Mouse (Mus musculus) neutrophil, adult 5-6 weeks (primary cell): ENCODE results near the gene Ppp2r5b. TPM values are rescaled to one million over a fixed set of nuclear protein-coding genes. Genes with fewer than 3 reads are reported as not detected.

Source experiments
- ATAC-seq: fragments of 151-379, 151-347 bp; 2 replicates; pipeline ENCODE4 v1.8.0; 2017; ENCODE audit warnings: mild to moderate bottlenecking, moderate TSS enrichment; ENCODE audit not compliant: insufficient number of reproducible peaks, poor library complexity, low FRiP score, severe bottlenecking; ENCODE audit errors: extremely low read depth
- total RNA-seq: library from RNA; stranded (forward); fragments of 200-1000 nt; gene quantifications from 2 replicates; pipeline ENCODE4 v1.2.3, GENCODE M21; 2017

Gene Ppp2r5b
- total RNA-seq, 1 experiment from 2014 or later, result 21.8 TPM

DNA sequence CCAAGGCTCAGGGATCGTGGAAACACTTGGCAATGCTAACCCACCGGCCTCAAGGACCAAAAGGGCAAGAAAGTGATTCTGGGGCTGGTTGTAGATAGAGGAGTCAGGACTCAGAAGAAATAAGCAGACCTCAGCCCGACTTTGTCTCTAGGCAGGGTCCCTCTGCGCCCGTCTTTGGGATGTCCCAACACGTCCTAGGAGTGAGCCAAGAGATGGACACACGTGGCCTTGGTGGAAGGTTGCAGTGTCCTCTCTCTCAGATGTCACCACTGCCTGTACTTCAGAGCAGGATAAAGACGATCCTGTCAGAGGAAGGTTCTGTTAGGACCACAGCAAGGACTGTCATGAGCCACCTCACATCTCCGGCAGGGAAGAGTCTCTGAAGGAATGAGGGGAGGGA, 35.0 kb upstream of the Ppp2r5b start:
- no peak for ATAC-seq

DNA sequence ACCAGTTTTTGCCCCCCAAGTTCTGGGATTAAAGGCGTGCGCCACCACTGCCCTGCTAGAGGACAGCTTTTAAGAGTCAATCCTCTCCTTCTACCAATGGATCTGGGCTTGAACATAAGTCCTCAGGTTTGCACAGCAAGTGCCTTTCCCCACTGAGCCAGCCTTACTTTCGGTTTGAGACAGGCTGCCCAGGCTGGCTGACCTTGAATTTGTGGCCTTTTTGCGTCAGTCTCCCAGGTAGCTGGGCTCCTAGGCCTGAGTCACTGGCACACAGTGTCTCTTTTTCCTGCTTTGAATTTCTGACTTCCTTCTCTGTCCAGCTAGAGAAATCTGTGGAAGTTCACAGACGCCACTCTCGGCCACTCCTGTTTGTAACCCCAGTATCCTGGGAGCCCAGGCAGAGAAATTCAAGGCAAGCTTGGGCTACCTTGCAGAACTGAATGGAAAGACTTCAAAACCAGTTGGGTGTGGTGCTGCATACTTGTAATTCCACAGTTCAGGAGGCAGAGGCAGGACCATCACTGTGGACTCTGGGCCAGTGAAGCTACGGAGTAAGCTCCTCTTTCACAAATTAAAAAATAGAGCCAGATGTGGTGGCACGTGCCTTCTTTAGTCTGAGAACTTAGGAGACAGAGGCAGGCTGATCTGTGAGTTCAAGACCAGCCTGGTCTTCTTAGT, 34.3 kb upstream of the Ppp2r5b start:
- ATAC-seq, result no peak

DNA sequence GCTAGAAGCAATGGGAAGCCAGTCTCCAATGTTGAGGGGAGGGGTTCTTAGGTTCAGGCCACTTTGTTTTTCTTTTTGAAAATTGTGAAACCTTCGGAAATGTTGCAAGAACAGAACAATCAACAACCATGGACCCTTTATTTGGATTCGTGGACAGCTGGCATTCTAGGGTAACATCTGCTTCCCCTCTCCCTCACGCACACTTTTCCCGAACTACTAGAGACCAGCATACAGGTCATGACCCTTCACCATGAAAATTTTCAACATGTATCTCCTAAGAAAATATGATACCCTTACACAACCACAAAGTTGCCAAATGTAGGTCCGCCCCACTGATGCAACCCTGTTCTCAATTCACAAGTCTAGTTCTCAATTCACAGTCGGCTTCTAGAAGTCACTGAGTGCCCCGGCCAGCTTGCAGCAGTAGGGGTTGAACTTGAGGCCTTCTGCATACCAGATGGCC, 33.0 kb upstream of the Ppp2r5b start:
- peak; percentile 35 for ATAC-seq

DNA sequence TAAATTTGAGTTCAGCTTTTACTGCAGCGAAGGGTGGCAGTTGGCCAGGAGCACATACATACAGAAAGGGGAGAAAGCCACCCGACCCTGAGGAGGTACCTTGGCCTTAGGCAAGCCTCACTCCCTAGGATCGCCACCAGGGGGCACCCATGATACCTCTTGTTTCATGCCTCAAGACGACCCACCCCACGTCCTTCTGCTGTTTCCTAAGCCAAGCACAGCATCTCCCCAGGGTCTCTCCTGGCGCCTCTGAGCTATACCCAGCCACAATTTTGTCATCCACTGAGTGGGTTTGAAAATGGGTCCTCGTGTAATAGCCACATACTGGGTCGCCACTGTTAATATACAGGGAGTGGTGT, 32.5 kb upstream of the Ppp2r5b start:
- peak; percentile 85 for ATAC-seq

DNA sequence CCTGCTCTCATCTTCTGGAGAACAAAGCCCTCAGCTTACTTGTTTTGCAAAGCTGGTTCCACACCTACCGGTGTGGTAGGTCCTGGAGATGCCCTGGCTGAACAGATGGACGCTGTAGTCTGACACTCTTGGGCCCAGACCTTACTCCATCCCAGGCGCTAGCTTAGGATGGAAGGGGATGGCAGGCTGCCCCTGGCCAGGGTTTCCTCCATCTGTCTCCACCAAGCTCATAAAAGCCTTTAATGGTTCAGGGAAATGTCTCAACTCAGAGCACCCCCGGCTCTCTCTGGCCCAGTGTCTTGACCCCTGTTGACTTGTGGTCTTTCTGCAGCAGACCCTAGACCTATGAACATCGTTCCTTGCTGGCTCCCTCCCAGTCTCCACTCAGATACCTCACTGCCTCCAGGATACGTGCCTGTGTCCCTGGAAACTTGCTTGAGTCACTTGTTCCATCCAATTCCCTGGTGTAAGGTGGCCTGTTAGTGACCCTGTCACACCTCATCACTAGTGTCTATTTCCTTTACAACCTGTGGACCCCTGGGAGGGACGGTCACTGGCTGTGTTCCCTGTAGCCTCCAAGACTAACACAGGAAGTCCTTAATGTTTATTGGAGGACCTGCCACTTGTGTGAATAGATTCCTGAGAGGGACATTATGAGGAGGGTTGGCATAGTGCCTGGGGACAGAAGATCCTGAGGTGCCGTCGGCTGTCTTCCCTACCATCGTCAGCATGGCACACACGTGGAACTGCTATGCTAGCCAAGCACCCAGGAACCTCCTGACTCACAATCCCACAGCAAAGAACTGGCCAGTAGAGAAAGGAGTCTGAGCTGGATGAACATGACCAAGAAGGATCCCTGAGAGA, 31.9 kb upstream of the Ppp2r5b start:
- no peak for ATAC-seq

DNA sequence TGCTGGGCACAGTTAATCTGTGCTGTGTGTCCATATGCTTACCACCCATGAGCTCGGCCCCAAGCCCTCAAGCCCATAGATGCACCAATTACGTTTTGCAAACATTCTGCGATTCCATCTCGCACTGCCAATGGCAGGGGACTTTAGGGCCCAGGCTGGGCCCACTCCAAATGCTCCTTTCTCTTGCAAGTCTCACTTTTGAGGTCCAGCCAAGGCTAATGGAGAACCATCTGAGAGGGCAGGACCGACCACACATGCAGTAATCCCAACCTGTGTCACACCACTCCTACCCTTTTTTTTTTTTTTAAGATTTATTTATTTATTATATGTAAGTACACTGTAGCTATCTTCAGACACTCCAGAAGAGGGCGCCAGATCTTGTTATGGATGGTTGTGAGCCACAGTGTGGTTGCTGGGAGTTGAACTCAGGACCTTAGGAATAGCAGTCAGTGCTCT, 30.1 kb upstream of the Ppp2r5b start:
- no peak for ATAC-seq

DNA sequence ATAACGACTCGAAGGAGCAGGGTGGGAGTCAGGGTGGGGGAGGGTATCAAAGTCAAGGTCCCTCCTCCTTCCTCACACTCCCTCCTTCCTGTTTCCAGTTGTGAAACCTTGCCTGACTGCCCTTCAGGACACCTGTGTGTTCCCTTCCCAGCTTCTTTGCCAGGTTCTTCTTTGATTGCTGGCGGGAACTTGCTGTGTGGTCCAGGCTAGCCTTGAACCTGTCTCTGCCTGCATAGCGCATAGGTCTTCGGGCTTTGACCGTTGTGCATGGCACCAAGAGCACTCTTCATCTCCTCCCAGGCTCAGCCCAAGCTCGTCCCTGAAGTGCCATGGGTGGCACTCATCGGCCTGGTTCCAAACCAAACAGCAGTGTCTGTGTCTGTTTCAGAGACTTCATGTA, 29.3 kb upstream of the Ppp2r5b start:
- ATAC-seq, result no peak

DNA sequence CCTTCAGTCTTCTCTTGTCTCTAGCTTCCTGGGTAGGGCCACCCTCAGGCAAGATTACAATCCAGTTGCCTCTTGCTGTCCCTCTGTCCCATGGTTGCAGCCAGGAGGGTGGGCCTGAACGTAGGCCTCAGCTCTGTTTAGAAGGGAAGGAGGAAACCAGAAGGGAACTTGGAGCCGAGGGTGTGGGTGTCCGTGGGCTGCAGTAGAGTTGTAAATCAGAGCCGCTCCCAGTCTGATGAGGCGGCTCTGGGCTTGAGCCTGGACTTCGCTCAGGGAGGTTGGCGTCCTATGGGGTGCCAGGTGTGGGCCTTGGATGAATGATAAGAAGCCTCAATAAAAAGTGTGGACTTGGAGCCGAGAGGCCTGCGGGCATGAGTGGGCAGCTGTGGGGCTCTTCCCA, 28.5 kb upstream of the Ppp2r5b start:
- ATAC-seq, result no peak

DNA sequence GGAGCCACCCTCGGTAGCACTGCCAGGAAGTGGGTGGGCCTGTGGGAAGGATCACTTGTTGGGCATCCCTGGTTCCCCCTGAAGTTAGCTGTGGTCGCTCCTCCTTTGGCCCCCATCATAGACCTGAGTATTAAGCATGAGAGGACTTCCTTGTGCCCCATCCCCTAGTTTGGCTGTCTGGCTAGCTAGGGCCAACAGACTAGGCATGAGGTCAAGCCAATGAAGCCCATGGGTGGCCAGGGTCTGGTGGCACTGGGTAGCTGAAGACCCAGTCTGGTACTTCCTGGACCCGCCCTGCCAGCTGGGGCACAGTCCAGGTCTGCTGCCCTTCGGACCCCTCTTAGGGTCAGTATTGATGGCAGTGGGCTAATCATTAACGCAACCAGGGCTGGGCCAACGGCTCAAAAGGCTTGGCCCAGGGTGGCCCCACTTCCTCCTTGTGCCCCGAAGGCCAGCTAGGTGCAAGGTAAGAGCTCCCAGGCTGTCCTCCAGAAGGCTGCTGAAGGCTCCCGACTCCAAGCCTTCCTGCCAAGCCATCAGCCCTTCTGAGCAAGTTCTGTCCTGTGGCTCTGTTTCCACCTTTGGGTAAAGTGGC, 27.3 kb upstream of the Ppp2r5b start:
- no peak for ATAC-seq

DNA sequence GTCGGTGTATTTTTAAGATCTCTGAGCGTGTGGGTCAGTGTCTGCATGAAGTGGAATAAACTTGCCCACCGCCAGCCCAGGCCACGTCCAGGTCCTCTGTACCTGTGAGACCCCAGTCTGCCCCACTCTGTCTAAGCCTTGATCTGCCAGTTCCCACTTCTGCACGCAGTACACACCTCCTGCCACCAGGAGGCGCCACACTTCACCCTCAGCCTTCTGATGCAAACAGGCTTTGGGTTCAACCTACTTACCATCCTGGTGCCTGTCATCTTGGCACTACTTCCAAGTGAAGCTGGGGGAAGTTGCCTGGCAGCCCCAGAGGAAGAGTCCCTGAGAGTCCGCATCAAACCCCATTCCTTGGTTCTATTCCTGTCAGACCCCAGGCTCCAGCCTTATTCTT, 26.6 kb upstream of the Ppp2r5b start:
- ATAC-seq, result peak; percentile 69

DNA sequence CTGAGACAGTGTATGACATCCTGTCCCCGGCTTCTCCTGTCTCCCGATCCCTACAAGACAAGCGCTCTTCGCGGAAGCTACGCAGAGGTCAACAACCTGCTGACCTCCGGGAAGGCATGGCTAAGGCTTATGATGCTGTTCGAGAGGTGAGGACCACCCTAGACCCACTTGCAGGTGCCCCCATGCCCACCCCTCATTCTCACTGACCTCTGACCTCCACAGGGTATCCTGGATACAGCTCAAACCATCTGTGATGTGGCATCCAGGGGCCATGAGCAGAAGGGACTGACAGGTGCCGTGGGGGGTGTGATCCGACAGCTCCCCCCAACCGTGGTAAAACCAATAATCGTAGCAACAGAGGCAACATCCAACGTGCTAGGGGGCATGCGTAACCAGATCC, 25.7 kb upstream of the Ppp2r5b start:
- ATAC-seq, result no peak

DNA sequence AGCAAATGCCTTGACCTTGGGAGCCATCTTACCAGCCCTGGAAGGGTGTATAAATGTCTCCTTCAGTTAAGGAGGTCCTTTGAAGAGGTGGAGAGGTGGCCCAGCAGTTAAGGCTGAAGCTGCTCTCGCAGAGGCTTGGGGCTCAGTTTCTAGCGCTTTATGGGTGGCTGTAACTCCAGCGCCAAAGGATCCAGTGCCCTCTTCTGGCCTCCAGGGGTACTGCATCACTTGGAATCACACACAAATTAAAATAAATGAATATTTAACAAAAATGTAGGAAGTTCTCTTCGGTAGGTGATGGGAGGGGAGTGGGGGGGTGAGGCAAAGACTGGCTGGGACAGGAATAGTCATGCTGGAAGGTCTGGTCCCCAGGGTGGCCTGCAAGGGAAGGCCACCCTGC, 25.3 kb upstream of the Ppp2r5b start:
- ATAC-seq, result no peak

DNA sequence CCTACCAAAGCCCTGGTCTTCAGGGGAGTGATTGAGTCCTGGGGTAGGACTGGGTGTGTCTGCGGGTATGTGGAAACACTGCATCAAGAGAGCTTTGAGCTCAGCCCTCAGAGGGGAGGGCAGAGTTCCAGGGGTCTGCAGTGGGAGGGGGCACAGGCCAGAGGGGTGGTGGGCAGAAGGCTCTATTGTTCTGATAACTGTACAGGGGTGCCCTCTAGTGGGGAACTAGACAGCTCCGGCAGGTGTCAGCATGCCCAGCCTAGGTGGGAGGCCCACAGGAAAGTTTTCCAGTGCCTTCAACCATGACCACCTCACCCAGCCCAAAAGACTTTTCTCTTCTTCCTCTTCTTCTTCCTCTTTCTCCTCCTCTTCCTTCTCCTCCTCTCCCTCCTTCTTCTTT, 24.8 kb upstream of the Ppp2r5b start:
- no peak for ATAC-seq

DNA sequence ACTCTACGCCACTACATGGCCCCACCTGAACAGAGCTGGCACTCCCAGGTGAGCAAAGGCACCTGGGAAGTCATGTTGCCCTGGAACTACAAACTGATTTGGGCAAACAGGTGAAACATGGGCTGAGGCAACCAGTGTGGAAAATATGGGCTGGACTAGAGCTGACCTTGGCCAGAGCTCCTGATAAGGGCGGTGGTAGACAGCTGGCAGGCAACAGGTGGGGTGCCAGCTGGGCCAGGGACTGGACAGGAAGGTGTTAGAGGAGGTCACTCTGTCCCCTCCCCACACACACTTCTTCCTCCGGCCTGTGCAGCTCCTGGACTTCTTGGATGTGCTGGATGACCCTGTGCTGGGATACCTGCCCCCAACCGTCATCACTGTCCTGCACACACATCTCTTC, 17.3 kb upstream of the Ppp2r5b start:
- ATAC-seq, result no peak

DNA sequence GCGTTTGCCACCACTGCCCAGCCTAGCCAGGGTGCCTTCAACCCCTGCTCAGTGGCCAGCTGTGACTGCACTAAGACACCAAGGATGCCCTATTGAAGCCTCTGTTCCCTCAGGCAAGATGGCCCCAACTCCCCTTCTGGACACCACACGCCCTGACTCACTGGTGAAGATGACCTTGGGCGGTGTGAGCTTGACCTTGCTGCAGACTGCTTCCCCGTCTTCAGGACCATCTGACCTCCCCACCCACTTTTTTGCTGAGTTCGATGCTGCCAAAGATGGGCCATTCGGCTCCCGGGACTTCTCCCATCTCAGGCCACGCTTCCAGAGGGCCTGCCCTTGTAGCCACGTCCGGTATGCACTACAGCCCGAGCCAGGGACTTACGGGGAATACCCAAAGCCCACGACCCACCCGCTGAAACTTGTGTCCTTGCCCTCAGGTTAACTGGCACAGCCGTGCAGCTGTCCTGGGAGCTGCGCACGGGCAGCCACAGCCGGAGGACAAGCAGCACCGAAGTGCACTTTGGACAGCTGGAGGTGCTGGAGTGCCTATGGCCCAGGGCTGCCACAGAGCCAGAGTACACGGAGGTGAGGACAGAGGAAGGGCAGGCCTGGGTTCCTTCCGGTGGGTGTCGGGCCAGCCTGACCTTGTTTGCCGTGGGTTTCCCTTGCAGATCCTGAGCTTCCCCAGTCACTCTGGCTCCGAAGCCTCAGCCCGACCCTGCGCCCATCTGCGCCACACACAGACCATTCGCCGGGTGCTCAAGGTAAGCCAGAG, 12.0 kb upstream of the Ppp2r5b start:
- ATAC-seq, result no peak

DNA sequence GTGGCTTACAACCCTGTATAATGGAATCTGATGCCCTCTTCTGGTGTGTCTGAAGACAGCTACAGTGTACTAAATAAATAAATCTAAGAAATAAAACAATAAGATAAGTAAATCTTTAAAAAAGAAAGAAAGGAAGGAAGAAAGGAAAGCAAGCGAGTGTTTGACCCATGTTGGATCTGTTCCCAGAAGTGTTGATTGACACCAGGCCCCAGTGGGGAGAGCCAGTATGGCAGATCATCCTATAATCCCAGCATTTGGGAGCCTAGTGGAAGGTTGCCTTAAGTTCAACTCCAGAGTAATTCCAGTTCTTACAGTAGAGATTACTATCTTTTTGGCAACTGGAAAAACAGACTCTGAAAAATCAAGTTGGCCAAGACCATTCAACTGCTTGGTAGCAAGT, 10.1 kb upstream of the Ppp2r5b start:
- ATAC-seq, result no peak

DNA sequence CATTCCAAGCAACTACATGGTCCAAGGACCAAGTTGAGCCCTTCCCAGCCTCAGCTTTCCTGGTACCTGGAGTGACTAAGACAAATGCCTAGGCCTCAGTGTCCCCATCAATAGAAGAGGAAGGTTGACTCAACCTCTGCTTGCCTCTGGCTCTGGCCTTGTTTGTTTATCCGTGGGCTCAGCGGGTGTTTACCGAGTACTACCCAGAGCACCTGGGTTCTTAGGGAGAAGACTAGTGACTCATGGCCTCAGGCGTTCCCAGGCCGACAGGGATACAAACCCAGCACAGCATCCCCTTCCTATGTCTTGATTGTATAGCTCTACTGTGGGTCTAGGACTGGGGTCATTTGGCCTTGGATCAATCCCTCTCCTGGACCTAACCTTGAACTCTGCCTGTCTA, 7.6 kb upstream of the Ppp2r5b start:
- no peak for ATAC-seq

DNA sequence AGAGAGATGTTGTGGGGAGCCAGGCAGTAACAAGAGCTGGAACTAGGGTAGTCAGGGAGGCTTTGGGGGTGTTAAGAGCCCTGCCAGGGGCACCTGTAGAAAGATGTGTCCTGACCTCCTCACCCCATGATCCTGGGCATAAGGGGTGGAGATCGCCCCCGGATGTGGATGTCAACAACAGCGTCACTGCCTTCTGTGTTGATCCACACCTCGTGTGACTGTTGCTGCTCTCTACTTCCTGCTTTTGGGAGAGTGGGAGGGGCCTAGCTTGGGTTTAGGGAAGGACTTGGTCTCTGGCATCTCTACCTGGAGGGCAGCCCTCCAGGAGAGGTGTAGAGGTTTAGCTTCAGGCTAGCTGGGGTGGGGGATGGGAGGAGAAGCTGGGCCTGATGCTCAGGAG, 6.6 kb upstream of the Ppp2r5b start:
- peak; percentile 86 for ATAC-seq
